Mouse (Mus musculus) T-helper 2 cell (primary cell): ENCODE measurements at regions not wholly inside any gene's neighbourhood (a gene's known extent, or its start where the extent isn't known, plus 50 kb on each side); places are given as distances from the start of the nearest gene placed in this dataset.

ENCODE experiments used
- in situ Hi-C: fragments of 300-600 bp; cut with MboI, MseI; formaldehyde crosslinking; loops from one replicate; pipeline ENCODE4 v1.15.1; 2025; ENCODE audit warnings: high pct_unique_total_duplicates

GRCm38 (mm10) chr5:47185868-47186267 lies 797.1 kb upstream of the Slit2 start:
- in situ Hi-C loops = no loop called here

GRCm38 (mm10) chr5:47202164-47202914 lies 780.6 kb upstream of the Slit2 start:
- in situ Hi-C loops = loop anchor here (25.0 kb wide), 2 partner anchors 1065 to 1290 kb away; no protein-coding TSS in a partner anchor

DNA sequence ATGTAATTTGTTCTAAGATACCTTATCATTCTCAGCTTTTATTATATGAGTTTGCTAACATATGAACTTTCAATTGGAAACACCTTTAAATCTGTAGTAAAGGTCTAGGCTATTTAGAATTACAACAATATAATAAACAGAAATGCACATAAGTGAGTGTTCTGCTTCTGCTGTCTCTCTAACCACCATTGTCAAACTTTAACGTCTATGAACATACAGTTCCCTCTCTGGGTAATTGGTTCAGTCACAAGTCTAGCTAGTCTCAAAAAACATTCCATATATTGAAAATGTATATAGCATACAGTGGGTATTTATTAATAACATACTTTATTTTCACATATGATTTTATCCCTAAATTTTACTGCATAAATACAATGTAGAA lies 780.0 kb upstream of the Slit2 start:
- in situ Hi-C loops = loop anchor here (25.0 kb wide), 2 partner anchors 1066 to 1291 kb away; no protein-coding TSS in a partner anchor

- in situ Hi-C loops = loop anchor here (25.0 kb wide), 2 partner anchors 1073 to 1298 kb away; no protein-coding TSS in a partner anchor
These were observed 772.4 kb upstream of the Slit2 start for GRCm38 (mm10) chr5:47210542-47210941.

DNA sequence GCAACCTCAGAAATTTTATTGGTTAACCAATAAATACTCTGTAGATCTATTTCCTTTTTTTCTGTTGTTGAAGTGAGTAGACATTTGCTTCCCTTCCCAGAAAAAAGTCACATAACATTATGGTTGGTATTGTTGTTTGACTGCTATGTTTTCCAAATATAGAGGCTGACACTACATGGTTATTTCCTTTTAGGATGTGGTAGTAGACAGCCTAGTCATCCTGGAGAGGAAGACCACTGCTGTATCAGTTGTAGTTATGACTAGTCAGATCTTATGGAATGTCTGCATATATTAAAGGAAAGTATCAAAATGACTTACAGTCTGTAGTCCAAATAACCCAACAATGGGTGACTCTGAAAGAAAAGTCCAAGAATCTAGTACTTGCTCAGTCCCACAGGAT lies 767.5 kb upstream of the Slit2 start:
- in situ Hi-C loops = loop anchor here (25.0 kb wide), 2 partner anchors 1078 to 1303 kb away; no protein-coding TSS in a partner anchor

GRCm38 (mm10) chr5:47225247-47225646 lies 757.7 kb upstream of the Slit2 start:
- in situ Hi-C loops = no loop called here

DNA sequence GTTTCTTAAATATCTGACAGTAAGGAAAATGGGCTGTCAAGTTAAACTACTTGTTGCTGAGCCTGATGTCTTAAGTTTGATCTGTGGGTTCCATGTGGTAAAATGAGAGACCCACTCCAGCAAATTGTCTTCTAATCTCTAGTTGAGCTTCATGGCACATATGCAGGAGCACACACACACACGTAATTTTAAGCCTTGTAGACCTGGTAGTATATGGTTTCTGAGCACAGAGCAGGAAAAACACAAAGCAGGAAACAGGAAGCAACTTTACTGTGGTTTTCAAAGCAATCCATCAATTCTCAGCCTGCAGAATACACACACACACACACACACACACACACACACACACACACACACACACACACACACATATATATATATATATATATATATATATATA lies 746.8 kb upstream of the Slit2 start:
- in situ Hi-C loops = no loop called here

DNA sequence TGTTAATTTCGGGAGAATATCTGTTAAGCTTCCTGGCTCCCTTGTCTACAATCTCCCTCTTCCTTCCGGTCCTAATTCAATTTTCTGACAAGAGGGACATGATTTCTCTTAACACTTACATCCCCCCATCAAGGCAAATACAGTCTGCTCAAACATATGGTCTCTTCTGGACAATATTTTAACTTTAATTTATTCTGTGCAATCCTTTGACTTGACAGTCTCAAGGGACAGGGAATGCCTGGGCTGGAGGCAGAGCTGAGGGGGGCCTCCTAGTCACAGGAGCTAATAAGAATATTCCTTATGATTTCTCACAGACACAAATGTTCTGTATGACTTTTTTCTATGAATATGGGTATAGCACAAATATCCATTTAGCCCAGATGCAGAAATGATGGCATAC lies 742.9 kb upstream of the Slit2 start:
- in situ Hi-C loops = no loop called here

DNA sequence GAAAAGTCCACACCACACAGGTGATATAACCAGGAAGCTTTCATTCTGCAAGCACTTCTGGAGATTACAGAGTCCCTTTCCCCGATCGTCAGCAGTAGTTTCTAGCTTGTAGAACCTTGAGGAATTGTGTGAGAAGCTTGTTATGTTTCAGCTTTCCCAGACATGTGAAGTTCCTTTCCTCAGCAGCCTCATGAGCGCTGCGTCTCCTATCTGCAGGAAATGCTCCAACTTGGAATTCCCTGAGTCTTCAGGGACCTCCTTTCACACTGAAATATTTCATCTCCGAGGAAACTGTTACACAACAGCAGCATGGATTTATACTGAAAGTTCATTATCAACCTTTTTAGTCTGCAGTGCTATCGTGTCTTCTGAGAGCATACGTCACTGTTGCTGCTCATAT lies 742.4 kb upstream of the Slit2 start:
- in situ Hi-C loops = no loop called here

GRCm38 (mm10) chr5:47254835-47255369 lies 728.0 kb upstream of the Slit2 start:
- in situ Hi-C loops = no loop called here

DNA sequence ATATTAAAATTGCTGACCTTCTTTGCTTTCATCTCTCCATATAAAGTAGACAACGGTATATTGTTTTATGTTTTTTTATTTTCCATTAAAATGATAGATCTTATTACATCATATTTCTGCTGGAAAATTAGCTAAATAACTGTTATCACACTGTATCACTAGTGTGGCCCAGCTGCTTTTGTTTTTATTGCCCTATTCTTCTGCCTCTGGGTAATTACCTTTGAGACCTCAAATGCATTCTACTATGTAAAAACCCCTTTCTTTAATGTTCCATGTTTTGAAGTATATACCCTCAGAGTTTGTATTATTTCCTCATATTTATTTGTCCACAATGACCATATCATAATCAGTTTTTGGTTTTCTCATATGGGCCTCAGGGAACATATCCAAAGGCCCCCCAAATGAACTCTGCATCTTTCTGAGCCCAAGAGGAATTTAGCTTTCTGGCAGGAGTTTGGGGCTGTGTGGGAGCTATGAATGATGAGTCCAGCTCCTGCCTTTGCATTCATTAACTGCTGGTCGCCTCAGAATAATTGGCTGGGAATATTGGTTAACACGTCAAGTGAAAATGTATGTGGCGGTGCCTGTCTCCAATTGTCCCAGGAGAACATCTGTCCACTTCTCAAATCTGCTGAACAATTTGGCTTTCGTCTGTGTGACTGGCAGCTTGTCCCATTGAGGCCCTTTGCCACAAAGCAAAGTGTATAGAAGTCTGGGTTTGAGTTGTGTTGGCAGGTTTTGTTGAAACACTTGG lies 721.1 kb upstream of the Slit2 start:
- in situ Hi-C loops = no loop called here

- in situ Hi-C loops = no loop called here
These were observed 710.3 kb upstream of the Slit2 start for GRCm38 (mm10) chr5:47272642-47273041.

- in situ Hi-C loops = no loop called here
These were observed 709.3 kb upstream of the Slit2 start for GRCm38 (mm10) chr5:47273389-47274255.

GRCm38 (mm10) chr5:47274256-47274638 lies 708.7 kb upstream of the Slit2 start:
- in situ Hi-C loops = no loop called here

- in situ Hi-C loops = no loop called here
These were observed 706.4 kb upstream of the Slit2 start for GRCm38 (mm10) chr5:47276231-47277195.

DNA sequence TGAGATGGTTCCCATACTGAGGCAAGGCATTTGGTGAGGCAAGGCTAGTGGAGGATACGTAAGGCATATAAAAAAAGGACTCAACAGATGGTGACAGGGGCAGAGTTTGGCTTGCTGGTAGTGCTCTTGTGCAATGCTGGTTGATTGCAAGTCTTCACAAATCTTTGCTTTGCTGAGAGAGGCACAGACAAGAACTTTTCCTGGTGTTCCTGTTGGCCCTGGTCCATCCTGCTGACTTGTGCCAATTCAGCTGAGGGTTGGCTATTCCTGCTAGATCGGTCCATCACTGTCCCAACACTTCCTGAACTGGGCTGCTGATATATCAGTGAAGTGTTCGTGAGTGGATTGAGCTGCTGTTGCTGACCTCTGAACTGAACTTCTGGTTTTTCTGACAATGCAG lies 703.3 kb upstream of the Slit2 start:
- in situ Hi-C loops = no loop called here

DNA sequence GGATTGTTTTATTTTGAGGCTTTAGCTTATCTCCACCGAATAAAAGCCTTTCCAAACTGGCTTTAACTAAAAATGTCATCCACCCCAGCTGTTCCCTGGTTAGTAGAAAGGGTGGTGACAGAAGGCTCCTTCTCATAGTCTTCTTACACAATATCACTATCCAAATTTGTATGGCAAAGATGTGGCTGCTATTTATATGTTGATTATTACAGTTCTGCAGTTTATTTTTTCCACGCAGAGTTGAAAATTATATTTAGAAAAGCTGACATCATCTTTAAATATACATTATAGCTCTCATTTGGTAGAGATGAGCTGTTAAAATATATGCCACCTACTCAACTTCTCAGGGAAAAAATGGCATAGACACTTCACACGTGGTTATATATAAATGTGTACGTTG lies 683.3 kb upstream of the Slit2 start:
- in situ Hi-C loops = no loop called here

DNA sequence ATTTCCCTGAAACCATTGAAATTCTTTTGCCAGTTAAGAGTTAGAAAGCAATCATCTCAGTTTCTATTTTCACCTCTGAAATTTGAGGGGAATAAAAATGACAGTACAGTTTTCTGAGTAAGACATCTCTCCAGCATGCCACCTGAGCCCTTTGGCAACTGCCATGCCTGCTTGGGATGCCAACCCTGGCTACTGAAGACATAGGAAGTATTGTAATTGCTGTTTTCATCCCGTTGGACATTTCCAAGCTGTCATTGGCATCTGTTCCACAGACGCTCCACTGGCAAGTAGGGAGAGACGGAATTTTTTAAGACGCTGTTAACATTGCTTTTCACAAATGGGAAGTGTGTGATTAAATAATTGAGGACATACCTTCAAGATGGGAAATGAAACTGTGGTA lies 665.4 kb upstream of the Slit2 start:
- in situ Hi-C loops = no loop called here

DNA sequence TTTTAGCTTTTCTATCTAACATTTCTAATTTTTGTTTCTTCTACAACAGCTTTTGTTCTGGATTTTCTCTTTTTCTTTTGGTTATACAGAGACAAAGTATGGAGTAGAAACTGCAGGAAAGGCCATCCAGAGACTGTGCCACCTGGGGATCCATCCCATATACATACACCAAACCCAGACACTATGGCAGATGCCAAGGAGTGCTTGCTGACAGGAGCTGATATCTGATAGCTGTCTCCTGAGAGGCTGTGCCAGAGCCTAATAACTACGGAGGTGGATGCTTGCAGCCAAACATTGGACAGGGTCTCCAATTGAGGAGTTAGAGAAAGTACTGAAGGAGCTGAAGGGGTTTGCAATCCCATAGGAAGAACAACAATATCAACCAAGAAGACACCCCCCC lies 664.8 kb upstream of the Slit2 start:
- in situ Hi-C loops = no loop called here

DNA sequence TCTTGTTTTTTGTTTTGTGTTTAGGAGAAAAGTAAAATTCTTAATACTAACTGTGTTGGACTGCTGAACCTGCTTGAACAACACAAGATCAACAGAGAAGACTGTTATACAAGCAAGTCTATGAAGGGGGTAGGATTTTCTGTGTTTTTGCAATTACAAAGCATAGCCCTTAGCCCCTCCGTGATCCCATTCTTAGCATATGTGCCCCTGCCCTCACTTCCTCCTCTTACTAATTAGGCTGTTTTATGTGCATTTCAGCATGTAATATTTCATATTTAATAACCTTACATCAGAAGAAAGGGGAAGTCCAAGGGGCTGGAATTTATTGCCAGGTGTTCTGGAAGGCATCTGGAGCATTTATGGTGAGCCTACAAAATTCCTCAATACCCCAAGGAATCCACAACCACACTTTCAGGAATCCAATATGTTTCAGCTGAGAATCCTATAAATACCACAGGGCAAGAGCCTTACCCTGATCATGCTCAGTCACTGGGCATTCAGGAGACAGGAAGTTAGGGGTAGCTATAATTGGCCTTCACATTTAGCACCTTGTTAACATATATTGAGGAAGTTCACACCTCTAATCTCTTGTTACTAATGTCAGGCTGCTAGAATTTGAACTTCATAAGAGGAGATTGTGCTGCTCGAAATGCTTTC lies 660.3 kb upstream of the Slit2 start:
- in situ Hi-C loops = no loop called here
